Mouse (Mus musculus) kidney, embryonic 14.5 days (tissue): ENCODE measurements around the gene Pitpnm2. TPM values are rescaled to one million over a fixed set of nuclear protein-coding genes. Genes with fewer than 3 reads are reported as not detected.

ENCODE experiments used
- ATAC-seq: fragments of 200-750 bp; cut with Nextera tagmentation; 2 replicates; pipeline ENCODE4 v1.8.0; 2017; ENCODE audit warnings: moderate number of reproducible peaks, mild to moderate bottlenecking, moderate TSS enrichment, moderate library complexity; ENCODE audit not compliant: low FRiP score, low TSS enrichment
- H3K27ac ChIP-seq: fragments of 300-500 bp; sonication (generic); 2 replicates; pipeline ENCODE4 v1.5.1; 2014; ENCODE audit warnings: low read depth, mild to moderate bottlenecking, low read length, moderate library complexity, mixed read lengths
- H3K27me3 ChIP-seq: fragments of 300-500 bp; sonication (generic); 2 replicates; pipeline ENCODE4 v1.6.1; 2014; ENCODE audit warnings: mild to moderate bottlenecking, low read length; ENCODE audit not compliant: control insufficient read depth, insufficient read depth
- H3K36me3 ChIP-seq: fragments of 300-500 bp; sonication (generic); 2 replicates; pipeline ENCODE4 v1.6.1; 2014; ENCODE audit warnings: low read length, mixed read lengths; ENCODE audit not compliant: control insufficient read depth, insufficient read depth
- H3K4me1 ChIP-seq: fragments of 300-500 bp; sonication (generic); 2 replicates; pipeline ENCODE4 v1.6.1; 2014; ENCODE audit warnings: low read length, mixed read lengths; ENCODE audit not compliant: control insufficient read depth, insufficient read depth
- H3K4me2 ChIP-seq: fragments of 300-500 bp; sonication (generic); replicated peaks from 2 replicates; pipeline ENCODE4 v1.6.1; 2014; ENCODE audit warnings: low read depth, mild to moderate bottlenecking, low read length
- H3K4me3 ChIP-seq: fragments of 300-500 bp; sonication (generic); 2 replicates; pipeline ENCODE4 v1.5.1; 2014; ENCODE audit warnings: mild to moderate bottlenecking, low read length
- H3K9ac ChIP-seq: fragments of 300-500 bp; sonication (generic); 2 replicates; pipeline ENCODE4 v1.6.1; 2014; ENCODE audit warnings: low read depth, mild to moderate bottlenecking, low read length, moderate library complexity
- H3K9me3 ChIP-seq: fragments of 300-500 bp; sonication (generic); 2 replicates; pipeline ENCODE4 v1.6.1; 2016; ENCODE audit warnings: low read length; ENCODE audit not compliant: control insufficient read depth
- WGBS: fragments of 180-500 bp; shearing (Covaris S2); extraction: QIAGEN DNeasy Blood & Tissue Kit; methylation state at CpG from one replicate; pipeline ENCODE4 v1.1.7; 2014; 5-methylcytosine and 5-hydroxymethylcytosine counted together
- polyA plus RNA-seq: library from polyadenylated mRNA; unstranded; fragments of >200 nt; fragmentation: Nextera tagmentation; extraction: Ambion mirVana; gene quantifications from 2 replicates; pipeline ENCODE4 v1.2.1, GENCODE M21; 2014

Gene Pitpnm2
- polyA plus RNA-seq, 1 experiment from 2014 or later, result 7.0 TPM

DNA sequence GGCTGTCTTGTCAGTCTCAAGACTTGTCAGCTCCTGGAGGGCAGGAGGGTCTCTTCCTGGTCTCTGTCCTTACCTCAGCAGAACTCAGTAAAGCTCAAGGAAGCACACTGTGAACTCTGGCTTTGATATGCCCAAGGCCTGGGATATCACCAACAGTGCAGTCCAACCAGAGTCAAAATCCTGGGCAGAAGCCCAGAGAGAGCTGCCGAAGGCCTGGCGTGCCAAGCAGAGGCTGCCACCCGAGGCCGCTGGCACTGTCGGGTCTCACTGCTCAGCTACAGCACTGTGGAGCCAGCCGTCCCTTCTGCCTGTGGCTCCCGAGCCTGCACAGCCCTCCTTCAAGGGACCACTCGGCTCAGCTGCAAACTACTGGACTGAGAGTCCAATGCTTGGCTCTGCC, 38.3 kb downstream of the Pitpnm2 start:
- WGBS, result 89% methylated on average over 8 of the region's 8 CpGs
- no peak overlapping the region for H3K4me3 ChIP-seq

DNA sequence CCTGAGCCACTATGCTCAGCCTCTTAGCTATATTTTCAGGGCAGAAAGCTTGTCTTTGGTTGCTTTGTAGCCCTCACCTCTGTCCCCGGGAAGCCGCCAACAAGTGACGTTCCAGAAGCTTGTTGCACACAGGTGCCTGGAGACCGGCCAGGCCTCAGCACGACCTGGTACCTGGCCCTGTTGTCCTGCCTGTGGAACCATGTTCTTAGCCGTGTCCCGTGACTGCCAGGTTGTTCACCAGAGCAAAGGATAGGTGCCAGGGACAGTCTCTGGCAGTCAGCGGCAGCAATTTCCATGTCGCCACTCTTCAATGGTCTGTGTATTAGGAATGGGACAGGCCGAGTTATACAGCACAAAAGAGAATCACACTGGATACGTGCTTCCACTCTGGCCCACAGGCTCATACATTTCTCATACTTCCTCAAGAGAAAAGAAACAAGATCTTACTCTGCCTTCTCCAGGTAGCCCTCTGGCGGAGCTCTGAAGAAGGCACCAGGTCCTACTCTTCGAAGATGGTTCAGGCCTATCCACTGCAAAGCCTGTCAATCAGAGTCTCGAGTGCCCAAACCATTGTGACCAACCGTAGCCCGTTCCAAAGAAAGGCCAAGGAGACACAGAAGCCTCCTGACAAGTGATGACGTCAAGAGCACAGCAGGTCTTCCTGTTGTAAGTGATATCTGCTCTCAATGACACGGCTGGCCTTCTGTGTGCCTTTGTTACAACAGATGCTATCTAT, 39.1 kb downstream of the Pitpnm2 start:
- ATAC-seq, result no peak
- 72% methylated on average over 18 of the region's 18 CpGs for WGBS
- peaks cover 23% of the 10 kb centered on the region for H3K4me1 ChIP-seq

More for the DNA sequence above, 38.3 kb downstream of the Pitpnm2 start:
- peaks cover 16% of the 10 kb centered on the region for H3K4me1 ChIP-seq
- no peak for ATAC-seq
- no peaks in the 10 kb centered on the region for H3K27me3 ChIP-seq
- H3K9me3 ChIP-seq, result no peaks in the 10 kb centered on the region
- H3K4me2 ChIP-seq, result no peak overlapping the region
- H3K9ac ChIP-seq, result no peak overlapping the region
- H3K27ac ChIP-seq, result no peak overlapping the region
- H3K36me3 ChIP-seq, result no peaks in the 10 kb centered on the region

DNA sequence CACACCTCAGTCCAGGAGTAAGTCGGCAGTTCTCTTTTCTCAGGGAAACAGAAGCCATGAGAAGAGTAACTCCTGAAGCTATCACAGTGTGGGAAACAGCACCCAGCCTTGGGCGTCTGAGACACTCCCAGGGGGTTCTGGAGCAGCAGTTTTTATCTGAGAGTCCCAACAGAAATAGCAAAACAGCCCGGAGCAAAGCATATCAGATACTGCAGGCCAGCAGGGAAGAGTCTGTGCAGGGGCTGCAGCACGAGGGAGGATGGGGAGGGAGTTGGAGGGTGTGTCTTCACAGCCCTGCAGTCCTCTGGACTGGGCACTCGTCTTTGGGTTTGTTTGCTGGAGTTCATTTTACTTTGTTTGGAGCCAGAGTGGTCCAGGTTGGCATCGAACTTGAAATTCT, 39.7 kb downstream of the Pitpnm2 start:
- no peak overlapping the region for H3K4me3 ChIP-seq
- H3K36me3 ChIP-seq, result no peaks in the 10 kb centered on the region
- WGBS, result 42% methylated on average over 6 of the region's 6 CpGs
- H3K27me3 ChIP-seq, result no peaks in the 10 kb centered on the region
- no peak for ATAC-seq
- peaks cover 28% of the 10 kb centered on the region for H3K4me1 ChIP-seq
- no peaks in the 10 kb centered on the region for H3K9me3 ChIP-seq
- no peak overlapping the region for H3K27ac ChIP-seq
- H3K4me2 ChIP-seq, result no peak overlapping the region
- H3K9ac ChIP-seq, result no peak overlapping the region

More for the DNA sequence above, 39.1 kb downstream of the Pitpnm2 start:
- Histone ChIP-seq H3K27ac (no peak overlapping the region), H3K36me3 (no peaks in the 10 kb centered on the region), H3K27me3 (no peaks in the 10 kb centered on the region), H3K9ac (no peak overlapping the region), H3K4me2 (no peak overlapping the region), H3K9me3 (no peaks in the 10 kb centered on the region), H3K4me3 (no peak overlapping the region)

DNA sequence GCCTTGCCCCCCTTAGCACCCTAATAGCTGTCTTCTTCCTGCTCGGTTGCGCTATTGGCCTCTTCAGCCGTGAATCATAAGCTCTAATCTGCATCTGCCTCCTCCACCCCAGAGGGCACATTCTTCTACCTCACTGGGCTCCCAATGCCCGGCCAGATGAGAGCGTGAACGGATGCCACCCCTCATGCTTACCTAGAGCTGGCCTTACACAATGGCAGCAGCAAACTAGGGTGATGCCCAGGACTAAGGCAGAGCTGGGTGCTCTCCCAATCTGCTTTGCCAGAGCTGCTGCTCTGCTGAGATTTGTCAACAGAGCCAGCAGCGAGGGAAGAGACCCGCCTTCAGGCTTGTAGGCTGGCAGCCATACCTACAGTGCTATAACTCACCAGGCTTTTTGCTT, 41.5 kb downstream of the Pitpnm2 start:
- H3K4me1 ChIP-seq, result peaks cover 32% of the 10 kb centered on the region
- no peaks in the 10 kb centered on the region for H3K27me3 ChIP-seq
- no peak for ATAC-seq
- 53% methylated on average over 8 of the region's 8 CpGs for WGBS
- no peak overlapping the region for H3K27ac ChIP-seq
- H3K4me2 ChIP-seq, result no peak overlapping the region
- no peaks in the 10 kb centered on the region for H3K36me3 ChIP-seq
- H3K9ac ChIP-seq, result no peak overlapping the region
- H3K4me3 ChIP-seq, result no peak overlapping the region
- no peaks in the 10 kb centered on the region for H3K9me3 ChIP-seq

DNA sequence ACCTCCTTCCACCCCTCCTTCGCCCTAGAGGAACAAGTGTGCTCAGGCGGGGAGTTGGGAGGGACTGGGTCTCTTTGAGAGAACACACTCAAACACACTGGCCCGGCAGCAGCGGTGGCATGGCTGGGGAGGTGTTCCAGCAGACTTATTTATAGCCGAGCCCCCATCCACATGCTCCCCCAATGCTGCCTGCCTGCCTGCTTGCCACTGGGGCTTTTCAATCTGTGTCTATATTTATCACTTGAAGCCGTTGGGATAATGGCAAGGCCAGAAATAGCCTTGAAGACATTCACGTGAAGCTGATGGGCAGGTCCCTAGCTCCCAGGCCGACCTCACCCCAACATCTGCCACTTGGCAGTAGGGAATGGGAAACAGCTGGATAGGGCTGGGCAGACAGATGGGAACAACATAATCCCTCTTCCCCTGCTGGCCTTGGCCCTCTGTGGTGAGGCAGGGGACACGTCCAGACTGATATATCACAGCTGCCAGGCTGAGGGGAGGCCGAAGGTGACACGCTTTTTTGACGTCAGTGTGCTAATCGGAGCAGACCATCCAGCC, 43.0 kb downstream of the Pitpnm2 start:
- H3K4me2 ChIP-seq, result no peak overlapping the region
- H3K4me3 ChIP-seq, result no peak overlapping the region
- no peaks in the 10 kb centered on the region for H3K36me3 ChIP-seq
- no peaks in the 10 kb centered on the region for H3K27me3 ChIP-seq
- H3K9ac ChIP-seq, result no peak overlapping the region
- peak; percentile 67 for ATAC-seq
- H3K4me1 ChIP-seq, result peaks cover 41% of the 10 kb centered on the region
- 18% methylated on average over 13 of the region's 13 CpGs for WGBS
- peak overlapping the region; percentile 43; the same call in 1 of the 2 replicates for H3K27ac ChIP-seq
- H3K9me3 ChIP-seq, result no peaks in the 10 kb centered on the region

DNA sequence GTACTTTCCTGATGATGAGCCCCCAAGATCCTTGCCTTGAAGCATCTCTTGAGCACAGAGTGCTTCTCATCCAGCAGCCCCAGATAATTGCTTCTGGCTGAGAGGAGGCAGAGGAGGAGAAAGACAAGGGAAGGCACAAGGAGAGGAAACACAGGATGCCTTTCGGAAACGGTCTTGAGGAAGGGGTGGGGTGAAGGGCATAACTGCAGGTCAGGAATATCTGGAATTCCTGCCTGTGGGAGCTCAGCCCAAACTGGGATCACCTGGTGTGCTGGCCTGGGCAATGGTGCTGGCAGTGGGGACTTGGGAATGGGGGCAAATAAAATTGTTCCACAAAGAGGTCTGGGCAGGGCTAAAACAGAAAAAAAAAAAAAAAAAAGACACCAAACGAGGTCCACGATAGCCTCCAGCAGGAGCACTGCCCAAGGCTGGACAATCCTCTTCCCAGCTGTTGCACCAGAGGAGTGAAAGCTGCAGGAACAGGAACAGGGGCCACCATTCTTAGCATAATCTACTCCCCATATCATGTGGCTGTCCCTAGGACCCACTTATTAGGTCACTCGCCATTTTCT, 43.7 kb downstream of the Pitpnm2 start:
- no peaks in the 10 kb centered on the region for H3K9me3 ChIP-seq
- no peak overlapping the region for H3K4me3 ChIP-seq
- ATAC-seq, result no peak
- peak overlapping the region; percentile 43; the same call in 1 of the 2 replicates for H3K27ac ChIP-seq
- no peak overlapping the region for H3K4me2 ChIP-seq
- H3K9ac ChIP-seq, result no peak overlapping the region
- H3K36me3 ChIP-seq, result no peaks in the 10 kb centered on the region
- WGBS, result 36% methylated on average over 5 of the region's 5 CpGs
- H3K27me3 ChIP-seq, result no peaks in the 10 kb centered on the region
- peaks cover 41% of the 10 kb centered on the region for H3K4me1 ChIP-seq

DNA sequence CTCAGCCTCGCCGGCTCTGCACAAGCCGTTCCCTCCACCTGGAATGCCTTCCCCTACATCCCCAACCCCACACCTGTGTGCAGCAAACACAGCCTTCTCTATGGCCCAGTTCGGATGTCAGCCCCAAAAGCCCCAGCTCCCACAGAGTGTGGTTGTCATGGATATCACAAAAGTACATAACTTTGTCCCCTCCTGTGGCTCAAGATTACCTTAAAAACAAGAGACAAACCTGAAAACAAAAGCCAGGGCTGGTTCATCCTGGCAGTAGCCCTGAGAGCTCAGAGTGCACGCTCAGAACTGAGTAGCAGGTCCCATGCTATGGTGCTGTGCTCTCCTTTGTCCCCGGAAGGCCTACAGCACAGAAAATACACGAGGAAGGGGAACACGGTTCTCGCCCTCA, 44.3 kb downstream of the Pitpnm2 start:
- H3K4me1 ChIP-seq, result peaks cover 45% of the 10 kb centered on the region
- H3K4me2 ChIP-seq, result no peak overlapping the region
- WGBS, result 75% methylated on average over 9 of the region's 9 CpGs
- H3K4me3 ChIP-seq, result no peak overlapping the region
- H3K27ac ChIP-seq, result no peak overlapping the region
- no peak for ATAC-seq
- no peaks in the 10 kb centered on the region for H3K36me3 ChIP-seq
- no peak overlapping the region for H3K9ac ChIP-seq
- no peaks in the 10 kb centered on the region for H3K9me3 ChIP-seq
- H3K27me3 ChIP-seq, result no peaks in the 10 kb centered on the region

DNA sequence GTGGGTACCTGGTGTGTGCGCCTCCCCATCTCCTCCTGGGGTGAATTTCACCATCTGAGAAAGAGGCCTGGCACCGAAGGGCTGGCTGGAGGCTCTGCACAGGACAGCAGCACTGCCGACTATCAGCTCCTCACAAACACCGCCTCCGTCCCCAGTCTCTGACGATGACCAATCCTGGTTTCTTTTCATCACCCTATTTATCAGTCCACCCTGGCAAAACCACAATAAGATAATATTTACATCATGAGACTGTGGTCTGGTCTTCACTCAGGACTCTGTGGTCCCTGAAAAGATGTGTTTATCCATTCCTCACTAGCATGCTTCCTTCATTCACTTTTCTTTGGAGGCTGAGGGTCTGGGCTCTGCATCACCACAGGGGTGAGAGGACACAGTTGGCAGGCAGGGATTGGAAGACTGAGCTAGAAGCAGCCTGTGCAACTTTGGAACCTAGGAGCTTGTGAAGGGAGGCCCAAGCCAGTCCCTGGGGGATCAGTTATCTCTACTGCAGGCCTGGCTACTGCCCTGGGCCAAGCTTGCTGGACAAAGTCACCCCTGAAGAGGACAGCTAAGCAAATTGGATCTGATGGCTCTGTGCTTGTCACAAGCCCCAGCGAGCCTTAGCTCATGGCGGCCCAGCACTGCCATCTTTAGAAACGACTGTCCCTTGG, 45.3 kb downstream of the Pitpnm2 start:
- H3K9ac ChIP-seq, result no peak overlapping the region
- H3K36me3 ChIP-seq, result no peaks in the 10 kb centered on the region
- 92% methylated on average over 9 of the region's 9 CpGs for WGBS
- H3K4me1 ChIP-seq, result peaks cover 53% of the 10 kb centered on the region
- H3K27ac ChIP-seq, result no peak overlapping the region
- H3K4me2 ChIP-seq, result no peak overlapping the region
- H3K9me3 ChIP-seq, result no peaks in the 10 kb centered on the region
- no peak overlapping the region for H3K4me3 ChIP-seq
- H3K27me3 ChIP-seq, result no peaks in the 10 kb centered on the region
- ATAC-seq, result no peak

DNA sequence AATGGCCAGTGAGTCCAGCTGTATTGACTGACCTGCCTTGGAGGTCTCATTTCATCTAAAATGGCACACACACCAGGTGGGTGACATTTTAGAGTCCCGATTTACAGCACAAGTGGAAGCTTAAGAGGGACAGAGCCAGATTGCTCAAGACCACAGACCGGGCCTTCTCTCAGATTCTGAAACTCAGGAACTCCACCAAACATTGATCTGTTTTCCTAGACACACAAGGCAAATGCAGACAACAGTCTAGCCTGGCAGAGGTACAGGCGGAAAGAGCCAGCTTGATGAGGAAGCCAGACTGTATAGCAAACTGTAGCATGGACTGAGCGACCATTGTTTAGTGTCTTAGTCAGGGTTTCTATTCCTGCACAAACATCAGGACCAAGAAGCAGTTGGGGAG, 46.3 kb downstream of the Pitpnm2 start:
- Histone ChIP-seq H3K4me2 (no peak overlapping the region), H3K27ac (peak overlapping the region; percentile 47; the same call in 1 of the 2 replicates), H3K27me3 (no peaks in the 10 kb centered on the region), H3K9ac (no peak overlapping the region), H3K4me3 (no peak overlapping the region), H3K9me3 (no peaks in the 10 kb centered on the region), H3K36me3 (no peaks in the 10 kb centered on the region), H3K4me1 (peaks cover 53% of the 10 kb centered on the region)
- WGBS, result 75% methylated on average over 4 of the region's 4 CpGs
- no peak for ATAC-seq
